Mouse (Mus musculus): ENCODE data around the gene 1110059E24Rik.

GRCm38 (mm10) chr19:21579896-21580295 lies 72.9 kb downstream of the 1110059E24Rik start:
- TF ChIP-seq CTCF (IDR thresholded peaks at IDR 0.05; ENCODE audit: extremely low read depth, insufficient read depth, insufficient read length, insufficient replicate concordance) = no peak
- TF ChIP-seq POLR2A (IDR thresholded peaks at IDR 0.05; ENCODE audit: low read depth, low read length) = no peak

All from spleen, adult 2 months (tissue).